Mouse (Mus musculus): ENCODE results near the gene Ap2m1. TPM values are rescaled to one million over a fixed set of nuclear protein-coding genes. Genes with fewer than 3 reads are reported as not detected.

Gene Ap2m1
- polyA plus RNA-seq, 1 experiment from 2014 or later: 584 TPM

DNA sequence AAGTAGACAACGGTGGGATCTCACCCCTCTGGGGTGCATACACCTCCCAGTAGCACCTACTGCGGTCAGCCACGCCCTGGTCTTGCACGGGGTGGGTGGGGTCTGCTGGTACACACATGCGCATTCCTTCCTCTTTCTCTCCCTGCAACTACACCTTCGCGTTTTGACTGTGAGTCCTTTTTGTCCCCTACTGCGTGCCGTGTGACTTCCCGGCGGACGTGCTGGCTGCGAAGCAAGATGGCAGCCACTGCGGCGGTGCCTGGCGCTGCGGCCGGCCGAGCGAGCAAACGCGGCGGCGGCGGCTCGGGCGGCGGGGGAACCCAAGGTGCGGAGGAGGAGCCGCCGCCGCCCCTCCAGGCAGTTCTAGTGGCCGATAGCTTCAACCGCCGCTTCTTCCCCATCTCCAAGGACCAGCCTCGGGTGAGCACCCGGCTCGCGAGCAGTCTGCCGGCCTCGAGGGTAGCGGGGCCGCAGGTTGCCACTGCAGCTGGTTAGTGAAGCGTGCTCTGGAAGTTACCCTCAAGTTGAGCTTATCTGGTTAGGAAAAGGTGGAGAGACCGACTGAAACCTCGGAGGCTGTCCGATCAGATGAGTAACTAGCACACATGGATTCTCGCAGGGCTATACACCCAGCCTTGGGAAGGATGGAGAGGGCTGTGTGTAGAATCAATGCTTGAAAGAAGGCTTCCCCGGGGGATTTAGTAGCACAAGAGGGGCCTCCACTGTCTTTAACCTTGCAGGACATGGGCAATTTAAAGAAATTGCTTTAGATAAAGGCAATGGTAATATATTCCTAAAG lies 36.4 kb upstream of the Ap2m1 start, which contains the start of gene Eif2b5:
Gene Eif2b5, plus strand, starts transcription at position 141 of the 799 bp plus-strand sequence.
- Histone ChIP-seq H3K4me3 (replicated peaks) (peak within 1 kb of the TSS; percentile 80), H3K9me3 (replicated peaks) (no peaks in the 10 kb centered on the region), H3K4me2 (replicated peaks) (peak within 1 kb of the TSS; percentile 65), H3K27me3 (no peaks in the 10 kb centered on the region), H3K36me3 (peaks cover 29% of the 10 kb centered on the region), H3K4me1 (peaks cover 13% of the 10 kb centered on the region), H3K27ac (replicated peaks) (peak within 1 kb of the TSS; percentile 59), H3K9ac (peak within 1 kb of the TSS; percentile 71)
- ATAC-seq (ENCODE audit: insufficient number of reproducible peaks, low FRiP score, low TSS enrichment, low read depth): peak; percentile 91
- under 1% methylated on average over 49 of the region's 49 CpGs for WGBS

DNA sequence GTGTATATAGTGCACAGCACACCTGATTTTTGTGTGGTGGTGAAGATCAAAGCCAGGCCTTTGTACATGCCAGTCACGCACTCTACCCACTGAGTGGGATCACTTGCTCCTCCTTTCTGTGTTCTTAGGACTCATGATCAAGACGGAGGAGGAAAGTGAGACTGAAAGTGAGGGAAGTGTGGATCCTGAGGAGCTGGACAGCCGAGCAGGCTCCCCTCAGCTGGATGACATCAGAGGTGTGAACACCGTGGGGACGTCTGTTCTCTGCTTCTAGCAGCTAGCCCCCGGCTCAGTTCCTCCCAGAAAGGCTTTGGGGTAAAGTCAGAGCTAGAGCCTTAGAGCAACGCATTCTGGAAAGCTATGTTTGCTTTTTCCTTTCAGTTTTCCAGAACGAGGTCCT lies 29.3 kb upstream of the Ap2m1 start:
- H3K9ac ChIP-seq: no peak overlapping the region
- no peak overlapping the region for H3K4me2 ChIP-seq (replicated peaks)
- no peak overlapping the region for H3K4me3 ChIP-seq (replicated peaks)
- no peaks in the 10 kb centered on the region for H3K4me1 ChIP-seq
- H3K36me3 ChIP-seq: peaks cover 96% of the 10 kb centered on the region
- H3K27me3 ChIP-seq: no peaks in the 10 kb centered on the region
- no peaks in the 10 kb centered on the region for H3K9me3 ChIP-seq (replicated peaks)
- no peak overlapping the region for H3K27ac ChIP-seq (replicated peaks)
- WGBS: 88% methylated on average over 8 of the region's 8 CpGs
- ATAC-seq (ENCODE audit: insufficient number of reproducible peaks, low FRiP score, low TSS enrichment, low read depth): no peak

DNA sequence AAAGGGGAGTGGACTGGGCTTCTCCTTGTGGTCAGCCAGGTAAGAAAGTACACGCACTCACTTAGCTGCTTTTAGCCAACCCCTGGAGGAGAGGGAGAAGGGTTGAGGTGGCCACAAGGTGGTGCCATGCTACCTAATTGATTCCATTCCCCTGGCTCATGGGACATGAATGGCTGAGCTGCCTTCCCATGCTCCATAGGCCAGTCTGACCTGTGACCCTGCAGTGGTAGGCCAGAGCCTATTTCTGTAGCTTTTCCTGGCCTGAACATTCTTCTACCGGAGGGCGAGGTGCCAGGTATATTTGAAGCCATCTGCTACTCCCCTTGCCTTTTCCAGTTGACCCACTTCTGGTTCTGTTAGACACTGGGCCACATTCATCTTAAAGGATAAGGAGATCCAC lies 25.9 kb upstream of the Ap2m1 start:
- H3K4me3 ChIP-seq (replicated peaks): no peak overlapping the region
- no peak overlapping the region for H3K4me2 ChIP-seq (replicated peaks)
- H3K27me3 ChIP-seq: no peaks in the 10 kb centered on the region
- H3K9ac ChIP-seq: no peak overlapping the region
- ATAC-seq (ENCODE audit: insufficient number of reproducible peaks, low FRiP score, low TSS enrichment, low read depth): no peak
- H3K4me1 ChIP-seq: no peaks in the 10 kb centered on the region
- 77% methylated on average over 3 of the region's 3 CpGs for WGBS
- no peak overlapping the region for H3K27ac ChIP-seq (replicated peaks)
- H3K9me3 ChIP-seq (replicated peaks): no peaks in the 10 kb centered on the region
- H3K36me3 ChIP-seq: peaks cover 70% of the 10 kb centered on the region

DNA sequence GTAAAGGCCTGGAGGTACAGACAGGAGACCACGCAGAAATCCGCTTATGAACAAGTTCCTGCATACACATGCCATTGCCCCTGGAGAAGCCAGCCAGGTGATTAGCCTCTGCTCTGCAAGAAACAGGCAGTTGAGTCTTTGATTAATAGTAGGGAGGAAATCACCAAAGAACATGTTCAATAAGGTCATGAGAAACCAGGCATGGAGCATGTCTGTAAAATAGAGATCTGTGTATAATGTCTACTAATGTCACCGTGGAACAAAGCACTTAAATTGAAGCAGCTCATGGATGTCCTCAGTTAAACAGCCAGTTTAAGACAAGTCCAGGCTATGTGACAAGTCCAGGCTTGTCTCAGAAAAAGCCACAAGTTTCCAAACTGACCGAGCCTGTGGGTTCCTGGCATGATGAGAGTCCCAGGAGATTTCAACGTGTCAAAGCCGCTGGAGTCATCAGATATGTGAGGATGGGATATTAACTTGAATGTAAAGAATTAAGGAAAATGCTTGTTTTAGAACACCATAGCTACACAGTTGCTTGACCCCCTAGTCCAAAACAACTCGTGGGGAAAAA lies 23.9 kb upstream of the Ap2m1 start:
- WGBS: 74% methylated on average over 7 of the region's 7 CpGs
- no peak overlapping the region for H3K4me3 ChIP-seq (replicated peaks)
- H3K27ac ChIP-seq (replicated peaks): no peak overlapping the region
- ATAC-seq (ENCODE audit: insufficient number of reproducible peaks, low FRiP score, low TSS enrichment, low read depth): no peak
- H3K9me3 ChIP-seq (replicated peaks): no peaks in the 10 kb centered on the region
- peaks cover 5% of the 10 kb centered on the region; the same call in 1 of the 2 replicates for H3K4me1 ChIP-seq
- no peak overlapping the region for H3K9ac ChIP-seq
- H3K27me3 ChIP-seq: no peaks in the 10 kb centered on the region
- peaks cover 51% of the 10 kb centered on the region for H3K36me3 ChIP-seq
- H3K4me2 ChIP-seq (replicated peaks): no peak overlapping the region

DNA sequence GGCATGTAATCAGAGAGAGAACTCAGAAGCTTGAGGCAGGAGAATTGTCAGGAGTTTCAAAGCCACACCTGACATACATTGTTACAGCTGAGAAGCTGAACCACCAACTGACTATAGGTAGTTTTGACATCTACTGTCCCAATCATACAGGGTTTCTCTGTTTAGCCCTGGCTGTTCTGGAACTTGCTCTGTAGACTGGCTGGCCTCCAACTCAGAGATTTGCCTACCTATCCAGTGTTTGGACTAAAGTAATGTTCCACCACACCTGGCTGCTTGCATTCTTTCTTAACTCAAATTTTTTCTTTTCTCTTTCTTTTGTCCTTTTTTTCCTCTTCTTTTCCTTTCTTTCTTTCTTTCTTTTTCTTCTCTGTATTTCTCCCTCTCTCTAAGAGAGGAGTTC lies 19.2 kb upstream of the Ap2m1 start:
- peak overlapping the region; percentile 95; the same call in 1 of the 2 replicates for H3K27ac ChIP-seq (replicated peaks)
- H3K4me3 ChIP-seq (replicated peaks): peak overlapping the region; percentile 98
- no peaks in the 10 kb centered on the region for H3K27me3 ChIP-seq
- peaks cover 27% of the 10 kb centered on the region for H3K4me1 ChIP-seq
- no peak for ATAC-seq (ENCODE audit: insufficient number of reproducible peaks, low FRiP score, low TSS enrichment, low read depth)
- peak overlapping the region; percentile 96; the same call in 1 of the 2 replicates for H3K9ac ChIP-seq
- peaks cover 24% of the 10 kb centered on the region for H3K36me3 ChIP-seq
- H3K4me2 ChIP-seq (replicated peaks): peak overlapping the region; percentile 73
- H3K9me3 ChIP-seq (replicated peaks): no peaks in the 10 kb centered on the region

DNA sequence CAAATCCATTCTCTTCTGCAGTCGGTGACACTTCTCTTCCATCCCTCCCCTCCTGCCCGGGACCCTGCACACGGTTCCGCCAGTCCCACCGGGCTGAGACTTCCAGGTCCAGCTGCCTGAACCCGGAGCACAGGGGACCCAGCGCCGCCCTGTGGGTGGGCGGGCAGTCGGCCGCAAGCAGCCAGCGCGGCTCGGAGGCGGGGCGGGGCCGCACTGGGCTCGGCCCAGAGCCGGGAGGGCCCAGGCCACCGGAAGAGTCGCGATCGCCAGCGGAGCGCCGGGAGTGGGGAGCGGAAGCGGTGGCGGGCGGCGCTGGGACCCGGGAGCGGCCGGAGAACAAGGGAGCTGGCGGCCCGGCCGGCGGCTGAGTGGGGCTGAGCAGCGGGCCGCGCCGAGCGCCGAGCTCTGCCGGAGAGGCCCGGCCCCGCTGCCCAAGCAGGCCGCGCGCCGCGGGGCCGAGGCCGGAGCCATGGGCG lies 18.5 kb upstream of the Ap2m1 start, which contains the start of gene Dvl3:
Gene Dvl3, plus strand, starts transcription at position 257 of the 476 bp plus-strand sequence.
- peak within 1 kb of the TSS; percentile 96 for H3K9ac ChIP-seq
- 1% methylated on average over 55 of the region's 55 CpGs for WGBS
- peak; percentile 97 for ATAC-seq (ENCODE audit: insufficient number of reproducible peaks, low FRiP score, low TSS enrichment, low read depth)
- H3K9me3 ChIP-seq (replicated peaks): no peaks in the 10 kb centered on the region
- H3K36me3 ChIP-seq: peaks cover 25% of the 10 kb centered on the region
- peak within 1 kb of the TSS; percentile 73 for H3K4me2 ChIP-seq (replicated peaks)
- H3K27ac ChIP-seq (replicated peaks): peak within 1 kb of the TSS; percentile 95
- H3K4me3 ChIP-seq (replicated peaks): peak within 1 kb of the TSS; percentile 98
- peaks cover 27% of the 10 kb centered on the region for H3K4me1 ChIP-seq
- H3K27me3 ChIP-seq: no peaks in the 10 kb centered on the region

- under 1% methylated on average over 26 of the region's 26 CpGs for WGBS
- Histone ChIP-seq H3K27me3 (no peaks in the 10 kb centered on the region), H3K27ac (replicated peaks) (peak overlapping the region; percentile 95), H3K4me2 (replicated peaks) (peak overlapping the region; percentile 73), H3K4me3 (replicated peaks) (peak overlapping the region; percentile 98), H3K9ac (peak overlapping the region; percentile 96), H3K36me3 (peaks cover 29% of the 10 kb centered on the region), H3K9me3 (replicated peaks) (no peaks in the 10 kb centered on the region), H3K4me1 (peaks cover 27% of the 10 kb centered on the region)
- peak; percentile 10; the same call in 1 of the 2 replicates for ATAC-seq (ENCODE audit: insufficient number of reproducible peaks, low FRiP score, low TSS enrichment, low read depth)
Measured at GRCm38 (mm10) chr16:20517216-20517615, 18.1 kb upstream of the Ap2m1 start.

DNA sequence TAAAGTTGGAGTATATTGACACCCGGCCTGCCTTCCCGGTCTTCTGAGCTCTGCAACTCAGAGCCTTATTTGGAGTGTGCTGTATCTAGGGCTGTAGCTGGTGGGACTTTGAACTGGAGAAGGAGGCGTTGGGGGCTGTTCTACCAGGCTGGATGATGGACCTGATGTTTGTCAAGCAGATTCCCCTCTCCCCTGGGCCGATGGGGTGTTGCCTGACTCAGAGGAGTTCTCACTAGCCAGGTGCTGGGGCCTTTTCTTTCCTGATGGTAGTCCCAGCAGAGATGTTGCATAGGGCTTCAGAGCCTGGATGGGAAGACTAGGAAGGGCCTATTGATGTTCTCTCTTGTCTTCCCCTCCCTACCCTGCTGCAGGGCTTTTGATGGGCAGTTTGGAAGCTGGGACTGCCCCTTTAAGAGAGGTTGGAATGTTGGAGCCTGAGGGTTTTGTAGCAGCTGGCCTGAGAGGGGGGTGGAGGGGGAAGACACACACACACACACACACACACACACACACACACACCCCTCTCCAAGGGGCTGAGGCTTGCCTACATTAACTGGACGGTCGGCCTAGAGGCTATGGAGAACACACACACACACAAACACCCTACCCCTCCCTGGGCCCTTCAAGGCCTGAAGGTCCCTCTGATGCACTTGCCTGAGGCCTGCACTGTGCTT lies 17.4 kb upstream of the Ap2m1 start:
- Histone ChIP-seq H3K27ac (replicated peaks) (peak overlapping the region; percentile 95), H3K4me3 (replicated peaks) (peak overlapping the region; percentile 98), H3K9me3 (replicated peaks) (no peaks in the 10 kb centered on the region), H3K4me2 (replicated peaks) (peak overlapping the region; percentile 73), H3K27me3 (no peaks in the 10 kb centered on the region), H3K9ac (peak overlapping the region; percentile 96), H3K4me1 (peaks cover 27% of the 10 kb centered on the region), H3K36me3 (peaks cover 30% of the 10 kb centered on the region)
- 2% methylated on average over 6 of the region's 6 CpGs for WGBS
- ATAC-seq (ENCODE audit: insufficient number of reproducible peaks, low FRiP score, low TSS enrichment, low read depth): peak; percentile 35

- 87% methylated on average over 10 of the region's 10 CpGs for WGBS
Measured at GRCm38 (mm10) chr16:20523886-20524285, 11.4 kb upstream of the Ap2m1 start.

DNA sequence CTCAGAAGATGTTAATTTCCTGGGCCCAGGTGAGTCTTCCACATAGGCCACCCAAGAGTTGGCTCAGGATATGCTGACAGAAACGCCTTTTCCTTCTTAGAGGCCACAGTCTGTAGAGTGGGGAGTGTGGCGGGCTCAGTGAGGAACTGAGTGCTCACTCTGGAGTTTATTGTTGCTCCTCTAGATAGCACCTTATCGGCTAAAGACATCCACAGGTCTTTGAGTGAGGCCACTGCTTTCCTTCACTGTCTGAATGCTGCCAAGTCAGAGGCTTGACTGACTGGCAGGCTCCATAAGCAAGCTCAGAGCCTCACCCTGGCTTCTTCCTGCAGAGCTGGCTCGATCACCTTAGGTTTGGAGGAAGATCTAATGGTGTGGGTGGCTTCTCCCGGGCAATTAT lies 6.5 kb upstream of the Ap2m1 start:
- H3K4me2 ChIP-seq (replicated peaks): no peak overlapping the region
- no peak overlapping the region for H3K4me3 ChIP-seq (replicated peaks)
- H3K36me3 ChIP-seq: peaks cover 94% of the 10 kb centered on the region
- ATAC-seq (ENCODE audit: insufficient number of reproducible peaks, low FRiP score, low TSS enrichment, low read depth): no peak
- 90% methylated on average over 5 of the region's 5 CpGs for WGBS
- H3K27ac ChIP-seq (replicated peaks): no peak overlapping the region
- H3K9me3 ChIP-seq (replicated peaks): no peaks in the 10 kb centered on the region
- no peaks in the 10 kb centered on the region for H3K27me3 ChIP-seq
- no peak overlapping the region for H3K9ac ChIP-seq
- H3K4me1 ChIP-seq: no peaks in the 10 kb centered on the region

More at GRCm38 (mm10) chr16:20523886-20524285, 11.4 kb upstream of the Ap2m1 start:
- H3K4me1 ChIP-seq: peaks cover 8% of the 10 kb centered on the region; the same call in 1 of the 2 replicates
- no peaks in the 10 kb centered on the region for H3K9me3 ChIP-seq (replicated peaks)
- H3K27me3 ChIP-seq: no peaks in the 10 kb centered on the region
- no peak overlapping the region for H3K4me3 ChIP-seq (replicated peaks)
- no peak overlapping the region for H3K27ac ChIP-seq (replicated peaks)
- H3K36me3 ChIP-seq: peaks cover 88% of the 10 kb centered on the region
- no peak overlapping the region for H3K9ac ChIP-seq
- H3K4me2 ChIP-seq (replicated peaks): no peak overlapping the region
- ATAC-seq (ENCODE audit: insufficient number of reproducible peaks, low FRiP score, low TSS enrichment, low read depth): no peak

GRCm38 (mm10) chr16:20529375-20529774 lies 5.9 kb upstream of the Ap2m1 start:
- H3K27me3 ChIP-seq: no peaks in the 10 kb centered on the region
- H3K27ac ChIP-seq (replicated peaks): no peak overlapping the region
- no peak overlapping the region for H3K4me2 ChIP-seq (replicated peaks)
- 60% methylated on average over 1 of the region's 1 CpGs for WGBS
- H3K4me3 ChIP-seq (replicated peaks): no peak overlapping the region
- H3K4me1 ChIP-seq: no peaks in the 10 kb centered on the region
- H3K36me3 ChIP-seq: peaks cover 88% of the 10 kb centered on the region
- no peak for ATAC-seq (ENCODE audit: insufficient number of reproducible peaks, low FRiP score, low TSS enrichment, low read depth)
- H3K9me3 ChIP-seq (replicated peaks): no peaks in the 10 kb centered on the region
- no peak overlapping the region for H3K9ac ChIP-seq

Data from embryonic facial prominence, embryonic 15.5 days (tissue).